11 mouse cellular contexts compared by ENCODE assay signal in the genomic region with DNA sequence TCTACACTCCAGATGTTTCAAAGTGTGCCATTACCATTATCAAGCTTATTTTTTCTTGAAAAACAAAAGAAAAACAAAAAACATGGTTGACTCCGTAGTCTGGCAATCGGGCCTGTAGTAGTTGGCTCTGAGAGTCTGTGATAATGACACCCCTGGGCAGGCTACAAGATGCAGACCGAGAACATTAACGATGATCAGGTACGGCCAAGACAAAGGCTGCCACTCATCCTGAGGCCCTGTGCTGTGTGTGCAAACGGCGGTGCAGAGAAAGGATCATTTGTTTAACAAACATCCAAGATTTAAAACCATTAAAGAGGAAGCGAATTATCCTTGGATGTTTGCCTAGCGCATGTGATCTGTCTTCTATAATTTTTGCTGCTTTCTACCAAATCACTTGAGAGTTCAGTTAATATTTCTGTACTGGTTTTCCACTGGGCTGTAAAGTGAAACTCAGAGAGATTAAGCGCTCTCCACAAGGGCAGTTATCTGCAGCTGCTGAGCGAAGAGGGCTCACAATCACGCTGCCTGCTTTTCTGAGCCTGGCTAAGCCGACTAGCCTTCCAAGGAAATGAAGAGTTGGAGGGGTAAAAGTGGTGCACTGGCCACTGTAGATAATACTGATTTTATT.
DNase-seq lines count a peak whose midpoint lies in the region; ATAC-seq and TF ChIP-seq lines count a peak whose summit lies in the region.
"Had no signal": no experiment of that assay in that cellular context is flagged by ENCODE, and none has a peak within 500 bp of the region (broad histone marks: within the 10 kb centered on the region; RNA-seq: fewer than 3 reads in every experiment).

No protein-coding gene starts in this region.

- H3K27ac ChIP-seq in kidney, embryonic 15.5 days: no peak overlapping the region; the same call in 1 of the 2 replicates
- no peak overlapping the region for H3K27ac ChIP-seq in forebrain, embryonic 15.5 days (replicated peaks)
- no peak overlapping the region for H3K27ac ChIP-seq in intestine, postnatal 0 days (ENCODE audit: low read depth, low read length)
- H3K27ac ChIP-seq: left cerebral cortex, adult 2 months; macrophage had no signal

- no peak for ATAC-seq in kidney, embryonic 15.5 days (replicated peaks; ENCODE audit: low FRiP score)
- peak; percentile 81 for ATAC-seq in Patski
- no peak for ATAC-seq in forebrain, embryonic 15.5 days (replicated peaks)
- no peak for ATAC-seq in intestine, postnatal 0 days
- ATAC-seq in erythroid progenitor cell, adult 5-6 weeks (replicated peaks; ENCODE audit: low FRiP score, poor library complexity, severe bottlenecking): no peak

- H3K36me3 ChIP-seq in kidney, embryonic 15.5 days: no peaks in the 10 kb centered on the region
- no peaks in the 10 kb centered on the region for H3K36me3 ChIP-seq in forebrain, embryonic 15.5 days
- H3K36me3 ChIP-seq in intestine, postnatal 0 days (ENCODE audit: control insufficient read depth, insufficient read depth): no peaks in the 10 kb centered on the region

- in situ Hi-C loops in Patski (cut with MboI; ENCODE audit: low pct_unique_long_range_greater_than_20kb): no loop called here

- H3K4me2 ChIP-seq in kidney, embryonic 15.5 days: 0 out of 2 replicates have a peak overlapping the region, but pooled peaks have one; percentile 1
- 0 out of 2 replicates have a peak overlapping the region, but pooled peaks have one; percentile 16 for H3K4me2 ChIP-seq in forebrain, embryonic 15.5 days (replicated peaks)
- H3K4me2 ChIP-seq in intestine, postnatal 0 days (replicated peaks; ENCODE audit: low read depth): peak overlapping the region; percentile 49

- POLR2A ChIA-PET in Patski (lab: Charles Lee): interaction anchor here (1.1 to 1.4 kb wide), 2 partner anchors 9 to 185 kb away, joined by 3 read pairs; no protein-coding TSS in a partner anchor

- DNase-seq in kidney, postnatal 36 days: no peak
- DNase-seq in Patski (ENCODE audit: low read depth, low spot score): peak; percentile 64
- DNase-seq in yolk sac, embryonic 10.5 days (ENCODE audit: low spot score): no peak
- no peak for DNase-seq in cerebellum, postnatal 4 days (ENCODE audit: low spot score in 2 of 2)
- DNase-seq: thymus, postnatal 14 days had no signal

- CTCF ChIA-PET in Patski (lab: Charles Lee): interaction anchor here (0.9 to 2.2 kb wide), 5 partner anchors 11 to 231 kb away, joined by 3 to 7 read pairs (median 4); no protein-coding TSS in a partner anchor

- H3K4me3 ChIP-seq in kidney, embryonic 15.5 days (replicated peaks): no peak overlapping the region
- no peak overlapping the region for H3K4me3 ChIP-seq in forebrain, embryonic 15.5 days
- H3K4me3 ChIP-seq in intestine, postnatal 0 days (ENCODE audit: low read depth, low read length): no peak overlapping the region
- H3K4me3 ChIP-seq: left cerebral cortex, adult 2 months had no signal

- H3K4me1 ChIP-seq in kidney, embryonic 15.5 days: peaks cover 19% of the 10 kb centered on the region
- no peaks in the 10 kb centered on the region; the same call in 1 of the 2 replicates for H3K4me1 ChIP-seq in forebrain, embryonic 15.5 days
- 0 out of 2 replicates have a peak, but pooled peaks cover 5% of the 10 kb centered on the region for H3K4me1 ChIP-seq in intestine, postnatal 0 days (replicated peaks; ENCODE audit: control insufficient read depth, insufficient read depth, low read length)

- H3K27me3 ChIP-seq in kidney, embryonic 15.5 days: no peaks in the 10 kb centered on the region
- H3K27me3 ChIP-seq in Patski: no peaks in the 10 kb centered on the region
- H3K27me3 ChIP-seq in forebrain, embryonic 15.5 days: no peaks in the 10 kb centered on the region
- no peaks in the 10 kb centered on the region for H3K27me3 ChIP-seq in intestine, postnatal 0 days (replicated peaks; ENCODE audit: control insufficient read depth, insufficient read depth, low read length)

- no peaks in the 10 kb centered on the region for H3K9me3 ChIP-seq in kidney, embryonic 15.5 days (replicated peaks)
- no peaks in the 10 kb centered on the region for H3K9me3 ChIP-seq in forebrain, embryonic 15.5 days
- H3K9me3 ChIP-seq in intestine, postnatal 0 days (ENCODE audit: control insufficient read depth): no peaks in the 10 kb centered on the region

- 53% methylated on average over 13 of the region's 13 CpGs for WGBS in kidney, embryonic 15.5 days
- WGBS in forebrain, embryonic 15.5 days: 30% methylated on average over 13 of the region's 13 CpGs
- WGBS in intestine, postnatal 0 days: 23% methylated on average over 13 of the region's 13 CpGs

- no peak overlapping the region for H3K9ac ChIP-seq in kidney, embryonic 15.5 days
- no peak overlapping the region for H3K9ac ChIP-seq in forebrain, embryonic 15.5 days (replicated peaks)
- no peak overlapping the region for H3K9ac ChIP-seq in intestine, postnatal 0 days (ENCODE audit: low read depth, low read length)

- no peak for TF ChIP-seq CTCF in Patski (IDR thresholded peaks at IDR 0.05)
- no peak for TF ChIP-seq CTCF in intestine, postnatal 0 days (IDR thresholded peaks at IDR 0.05; ENCODE audit: low read depth)
